Mouse (Mus musculus) inflammation-experienced regulatory T-cells, adult 6 months (primary cell): ENCODE results near the gene Inip. TPM values are rescaled to one million over a fixed set of nuclear protein-coding genes. Genes with fewer than 3 reads are reported as not detected.
"Not testable (repeated sequence)": the region's sequence is repeated elsewhere in the genome, so short reads cannot be mapped to it uniquely, and the experiment has no call there.

Source experiments
- ATAC-seq: one replicate; pipeline ENCODE4 v1.8.0; 2017
- polyA plus RNA-seq, 3 experiments: library from polyadenylated mRNA; unstranded; fragments of 100-300 nt; shearing (Covaris generic); gene quantifications; one replicate each; pipeline ENCODE4 v1.2.1; 2017

Gene Inip
- polyA plus RNA-seq, 3 experiments from 2014 or later, result 48.4 to 49.9 (median 49.5) TPM

GRCm38 (mm10) chr4:59807521-59807920 lies 6.1 kb upstream of the Inip start:
- no peak for ATAC-seq

- no peak for ATAC-seq
Measured at GRCm38 (mm10) chr4:59806879-59807195, 5.4 kb upstream of the Inip start.

DNA sequence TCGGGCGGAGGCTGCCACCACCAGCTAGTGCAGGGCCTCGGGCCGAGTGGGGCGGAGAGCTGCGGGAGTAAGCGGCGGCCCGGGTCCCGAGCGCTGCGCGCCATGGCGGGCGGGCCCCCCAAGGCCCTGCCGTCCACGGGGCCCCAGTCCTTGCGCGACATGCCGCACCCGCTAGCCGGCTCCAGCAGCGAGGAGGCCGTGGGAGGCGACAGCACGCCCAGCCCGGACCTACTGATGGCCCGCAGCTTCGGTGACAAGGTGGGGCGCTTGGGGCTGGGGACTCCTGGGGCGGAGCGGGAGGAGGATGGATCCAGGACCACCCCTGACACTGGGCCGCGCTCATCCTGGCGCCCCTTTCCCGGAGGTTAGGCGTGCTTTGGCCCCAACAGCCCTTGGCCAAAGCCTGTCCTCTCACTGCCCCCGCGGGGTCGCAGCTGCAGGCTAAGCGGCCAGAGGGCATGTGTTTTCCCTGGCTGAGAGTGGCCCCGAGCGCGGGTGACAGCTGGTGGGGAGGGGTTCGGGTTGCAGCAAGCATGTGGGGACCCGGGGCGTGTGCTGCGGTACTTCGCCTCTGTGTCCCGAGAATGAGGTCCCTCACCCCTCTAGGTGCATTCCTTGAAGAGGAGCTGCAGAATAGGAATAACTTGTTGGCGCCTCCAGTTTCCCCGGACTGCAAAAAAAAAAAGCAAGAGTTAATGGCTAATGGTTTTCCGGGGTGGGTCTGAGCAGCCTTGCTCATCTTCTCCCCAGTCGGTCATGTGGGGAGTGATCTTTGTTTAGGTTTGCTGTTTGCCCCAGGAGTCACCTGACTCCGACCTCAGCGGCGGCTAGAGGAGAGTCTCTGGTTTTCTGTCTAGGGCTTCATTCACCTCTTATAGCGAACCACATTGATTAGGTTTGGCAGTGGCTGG lies 4.8 kb upstream of the Inip start:
- peak; percentile 36 for ATAC-seq

- ATAC-seq, result peak; percentile 67
Measured at GRCm38 (mm10) chr4:59805181-59805967, 4.0 kb upstream of the Inip start, which contains the start of gene Snx30. TSS of gene Snx30 (plus strand) at chr4:59805840.

DNA sequence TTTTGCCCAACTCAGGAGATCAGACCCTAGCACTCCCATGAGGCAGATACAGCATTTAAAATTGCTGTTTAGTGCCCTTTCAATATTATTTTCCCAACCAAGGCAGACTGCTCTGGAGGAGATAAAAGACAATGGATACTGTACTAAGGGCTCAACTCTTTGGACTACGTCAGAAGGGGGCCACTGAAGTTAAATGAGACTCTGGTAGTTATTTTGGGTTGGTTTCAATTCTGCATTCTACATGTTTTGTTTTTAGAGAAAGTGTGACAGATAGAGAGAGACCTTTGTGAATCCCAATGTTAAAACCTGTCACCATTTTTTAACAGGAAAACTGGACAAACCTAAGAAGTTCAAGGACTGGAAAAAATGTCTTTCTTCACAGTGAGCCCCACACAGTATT lies 3.4 kb upstream of the Inip start:
- no peak for ATAC-seq

DNA sequence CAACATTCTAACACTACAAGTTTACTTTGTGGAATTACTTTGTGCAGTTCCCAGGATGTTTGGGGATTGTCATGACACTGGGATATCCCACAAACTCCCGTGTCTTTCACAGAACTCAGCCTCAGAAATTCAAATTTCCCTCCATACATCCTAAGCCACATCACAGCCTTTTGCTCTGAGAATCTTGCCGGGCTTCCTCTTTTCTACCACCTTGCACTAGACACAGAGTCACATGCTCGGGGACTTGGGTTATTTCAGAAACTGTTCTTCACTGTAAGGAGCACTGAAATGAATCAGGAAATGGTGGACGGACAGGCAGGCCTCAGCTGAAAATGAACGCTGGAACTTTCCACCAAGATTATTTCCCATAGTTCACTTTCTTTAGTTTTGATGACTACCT lies 2.0 kb upstream of the Inip start:
- ATAC-seq, result peak; percentile 17

GRCm38 (mm10) chr4:59802792-59803191 lies 1.4 kb upstream of the Inip start:
- no peak for ATAC-seq

DNA sequence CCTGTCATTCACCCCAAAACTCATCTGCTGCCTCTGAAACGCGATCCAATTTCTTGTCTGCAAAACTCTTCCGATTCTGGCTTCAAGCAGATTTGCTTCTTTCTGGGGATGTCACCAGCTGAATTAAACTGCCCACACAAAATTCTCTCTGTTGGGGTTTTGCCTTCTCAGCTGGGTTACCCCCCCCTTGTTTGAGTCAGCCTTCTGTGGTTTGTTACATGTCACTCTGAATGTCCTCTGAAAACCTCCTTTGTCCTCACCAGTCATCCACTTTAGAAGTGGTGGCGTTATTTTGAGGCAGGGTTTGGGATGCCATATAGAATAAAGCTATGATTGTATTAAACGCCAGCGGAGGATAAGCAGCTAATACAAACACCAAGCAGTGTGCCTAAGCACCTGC lies 718 bp upstream of the Inip start:
- ATAC-seq, result no peak

DNA sequence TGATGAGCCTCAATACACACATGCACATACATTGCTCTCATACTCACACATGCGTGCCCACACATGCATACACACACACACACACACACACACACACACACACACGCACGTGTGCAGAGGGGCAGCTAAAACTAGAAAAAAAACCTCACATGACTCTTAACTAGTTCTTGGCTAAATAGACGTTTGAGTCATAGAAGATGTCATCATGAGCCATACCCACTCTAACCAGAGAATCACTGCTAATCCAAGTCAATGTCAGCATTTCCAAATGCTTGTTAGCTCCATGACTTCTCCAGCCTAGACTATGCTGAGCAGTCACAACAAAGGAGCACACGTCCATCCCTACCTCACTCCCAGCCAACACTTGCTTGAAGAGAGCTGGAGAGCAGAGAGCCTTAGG lies 1.2 kb downstream of the Inip start:
- ATAC-seq, result no peak

- ATAC-seq, result no peak
Measured at GRCm38 (mm10) chr4:59795788-59796455, 5.5 kb downstream of the Inip start.

DNA sequence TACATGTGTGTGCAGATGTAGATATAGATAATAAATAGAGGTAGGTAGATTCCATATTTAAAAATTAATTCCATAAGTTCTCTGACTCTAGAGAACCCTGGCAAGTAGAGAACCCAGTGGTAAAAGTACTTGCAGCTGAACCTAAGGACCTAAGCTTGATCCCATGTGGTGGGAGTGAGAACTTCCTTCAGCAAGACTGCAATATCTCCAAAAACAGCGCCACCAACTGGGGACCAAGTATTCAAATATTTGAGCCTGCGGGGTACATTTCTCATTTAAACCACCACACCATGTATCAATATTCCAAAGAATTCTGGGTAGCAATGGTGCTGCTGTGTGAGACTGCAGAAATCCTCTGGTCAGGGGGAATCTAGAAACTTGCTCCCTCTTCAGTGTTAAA lies 7.3 kb downstream of the Inip start:
- ATAC-seq, result no peak

DNA sequence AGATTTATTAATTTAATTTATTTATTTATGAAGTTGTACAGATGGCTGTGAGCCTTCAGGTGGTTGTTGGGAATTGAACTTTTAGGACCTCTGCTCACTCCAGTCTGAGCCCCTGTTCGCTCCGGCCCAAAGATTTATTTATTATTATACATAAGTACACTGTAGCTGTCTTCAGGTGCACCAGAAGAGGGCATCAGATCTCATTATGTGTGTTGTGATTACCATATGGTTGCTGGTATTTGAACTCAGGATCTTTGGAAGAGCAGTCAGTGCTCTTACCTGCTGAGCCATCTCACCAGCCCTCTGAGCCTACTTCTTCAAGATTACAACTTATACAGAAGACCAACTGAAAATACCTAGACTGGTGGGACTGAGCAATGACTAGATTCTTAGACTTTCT lies 7.8 kb downstream of the Inip start:
- ATAC-seq, result not testable (repeated sequence)

DNA sequence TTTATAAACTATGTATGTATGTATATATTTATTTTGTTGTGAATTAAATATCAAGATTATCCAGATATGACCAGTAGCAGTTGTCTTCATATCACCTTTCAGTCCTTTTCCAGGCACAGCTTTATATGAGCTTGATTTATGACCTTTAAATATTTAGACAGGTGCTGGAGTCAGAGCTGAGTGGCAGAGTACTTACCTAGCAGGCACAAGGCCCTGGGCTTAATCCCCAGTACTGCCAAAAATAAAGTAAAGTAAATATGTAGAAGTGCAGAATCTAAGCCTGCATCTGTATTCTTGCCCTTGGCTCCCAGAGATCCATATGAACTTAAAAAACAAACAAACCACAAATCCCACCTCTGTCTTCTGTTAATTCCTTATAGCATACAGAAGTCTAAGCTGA lies 12.4 kb downstream of the Inip start:
- no peak for ATAC-seq

DNA sequence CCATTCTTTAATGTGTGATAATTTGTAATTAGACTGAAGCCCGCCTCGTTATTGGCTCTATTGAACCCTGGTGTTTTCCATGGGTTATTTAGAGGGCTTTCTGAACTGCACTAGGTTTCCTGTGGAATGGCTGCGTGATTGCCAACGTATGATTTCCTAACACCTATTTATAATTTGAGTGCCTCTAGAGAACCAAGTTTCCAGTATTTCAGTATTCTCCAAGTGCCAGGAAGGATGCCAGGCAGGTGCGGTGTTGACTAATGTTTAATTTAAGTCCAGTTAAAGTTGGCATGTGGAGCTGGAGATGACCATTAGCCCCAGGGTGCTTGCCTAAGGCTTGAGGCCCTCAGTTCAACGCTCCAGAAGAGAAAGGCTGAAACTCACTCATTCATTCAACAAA lies 14.3 kb downstream of the Inip start:
- no peak for ATAC-seq

- ATAC-seq, result peak; percentile 29
Measured at GRCm38 (mm10) chr4:59786661-59787060, 14.7 kb downstream of the Inip start.

- ATAC-seq, result no peak
Measured at GRCm38 (mm10) chr4:59785412-59785811, 16.0 kb downstream of the Inip start.

GRCm38 (mm10) chr4:59783685-59784279 lies 17.6 kb downstream of the Inip start:
- ATAC-seq, result peak; percentile 95

GRCm38 (mm10) chr4:59782853-59783684 lies 18.3 kb downstream of the Inip start:
- peak; percentile 19 for ATAC-seq

DNA sequence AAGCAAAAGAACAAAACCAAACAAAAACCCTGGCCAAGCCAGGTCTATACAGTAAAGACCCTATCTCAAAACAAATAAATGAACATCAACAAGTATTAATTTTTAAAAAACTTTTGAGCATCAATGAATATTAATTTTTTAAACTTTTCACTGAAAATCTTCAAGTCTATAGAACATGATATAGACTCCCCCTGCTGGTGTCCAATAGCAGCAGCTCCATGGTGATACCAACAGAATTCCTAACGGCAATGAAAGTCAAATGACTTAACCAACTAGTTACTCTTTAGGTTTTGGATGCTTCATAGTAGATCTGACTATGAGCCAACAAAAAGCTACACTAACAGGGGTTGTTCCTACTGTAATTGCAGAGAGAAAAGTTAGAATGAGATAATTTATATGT lies 20.8 kb downstream of the Inip start:
- ATAC-seq, result no peak

DNA sequence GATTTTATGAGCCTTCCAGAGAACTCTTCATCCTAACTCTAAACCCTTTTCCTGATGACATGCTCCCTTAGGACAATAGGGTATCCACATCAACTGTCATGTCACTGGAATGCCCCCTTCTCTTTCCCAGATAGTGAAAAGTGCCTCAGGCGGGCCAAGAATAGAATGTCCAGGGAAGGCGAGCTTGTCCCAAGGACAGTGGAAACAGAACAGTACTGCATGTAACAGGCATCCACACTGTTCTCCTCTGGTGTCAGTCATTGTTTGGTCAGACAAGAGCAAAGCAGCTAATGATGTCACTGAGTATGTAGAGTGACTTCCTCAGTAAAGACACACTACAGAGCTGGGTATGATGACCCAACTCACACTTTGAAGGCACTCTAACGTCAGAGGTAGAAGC lies 23.6 kb downstream of the Inip start:
- no peak for ATAC-seq

- ATAC-seq, result no peak
Measured at GRCm38 (mm10) chr4:59772171-59772879, 29.1 kb downstream of the Inip start.
